Mouse (Mus musculus): ENCODE data around the gene Gli2. TPM values are rescaled to one million over a fixed set of nuclear protein-coding genes. Genes with fewer than 3 reads are reported as not detected.

Gli2 gene
- polyA plus RNA-seq, 1 experiment from 2014 or later: 12.2 TPM

DNA sequence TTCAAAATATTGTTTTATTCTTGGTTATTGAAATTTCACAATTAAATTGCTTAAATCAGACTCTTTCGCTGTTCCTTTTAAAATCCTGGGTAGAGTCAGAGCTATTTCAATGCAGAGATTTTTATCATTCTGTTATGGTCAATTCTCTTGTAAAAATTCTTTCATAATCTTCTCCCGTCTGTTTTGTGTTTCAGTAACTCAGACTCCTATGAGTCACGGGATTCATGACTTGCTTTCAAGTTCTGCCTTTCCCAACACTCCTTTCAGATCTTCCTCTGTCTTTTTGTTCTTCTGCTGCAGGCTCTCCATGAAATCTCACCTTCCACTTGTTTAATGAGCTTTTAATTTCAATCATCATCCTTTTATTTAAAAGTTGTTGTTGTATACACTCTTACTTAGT, 100.4 kb downstream of the Gli2 start:
- 0 out of 2 replicates have a peak, but pooled peaks cover 3% of the 10 kb centered on the region for H3K4me1 ChIP-seq (ENCODE audit: control insufficient read depth, insufficient read depth, low read length)
- no peaks in the 10 kb centered on the region for H3K36me3 ChIP-seq (ENCODE audit: control insufficient read depth, insufficient read depth, low read length)
- no peak overlapping the region for H3K9ac ChIP-seq (ENCODE audit: low read length)
- no peak overlapping the region for H3K27ac ChIP-seq (ENCODE audit: low read depth, low read length)
- H3K4me3 ChIP-seq (ENCODE audit: low read depth, low read length): no peak overlapping the region
- no peak overlapping the region for H3K4me2 ChIP-seq (ENCODE audit: low read depth)
- 86% methylated on average over 3 of the region's 3 CpGs for WGBS
- no peaks in the 10 kb centered on the region for H3K9me3 ChIP-seq (ENCODE audit: control insufficient read depth, low read length)
- DNase-seq (ENCODE audit: low spot score) (no peak), ATAC-seq (ENCODE audit: insufficient read depth, low FRiP score, low TSS enrichment) (no peak)
- no peaks in the 10 kb centered on the region for H3K27me3 ChIP-seq (ENCODE audit: control insufficient read depth, insufficient read depth, low read length)

DNA sequence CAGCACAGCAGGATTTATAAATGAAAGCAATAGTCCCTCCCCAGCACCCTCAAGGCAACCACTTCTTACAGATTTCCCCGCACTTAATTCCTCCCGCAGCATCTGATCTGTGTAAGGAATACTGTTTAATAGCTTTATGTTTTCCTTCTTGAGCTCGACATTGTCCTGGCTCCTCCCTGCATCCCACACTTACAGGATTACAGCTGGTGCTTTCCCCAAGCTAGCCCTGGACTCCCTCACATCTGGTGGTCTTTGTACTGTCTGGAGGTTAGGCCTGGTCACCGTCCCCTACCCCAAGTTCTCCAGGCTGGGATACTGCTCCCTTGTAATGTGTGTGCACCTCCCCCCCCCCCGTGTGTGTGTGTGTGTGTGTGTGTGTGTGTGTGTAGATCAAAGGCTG, 101.1 kb downstream of the Gli2 start:
- no peak for DNase-seq (ENCODE audit: low spot score)
- Histone ChIP-seq H3K4me3 (ENCODE audit: low read depth, low read length) (no peak overlapping the region), H3K9me3 (ENCODE audit: control insufficient read depth, low read length) (no peaks in the 10 kb centered on the region), H3K36me3 (ENCODE audit: control insufficient read depth, insufficient read depth, low read length) (no peaks in the 10 kb centered on the region), H3K4me1 (ENCODE audit: control insufficient read depth, insufficient read depth, low read length) (0 out of 2 replicates have a peak, but pooled peaks cover 3% of the 10 kb centered on the region), H3K27ac (ENCODE audit: low read depth, low read length) (no peak overlapping the region), H3K4me2 (ENCODE audit: low read depth) (no peak overlapping the region), H3K9ac (ENCODE audit: low read length) (no peak overlapping the region), H3K27me3 (ENCODE audit: control insufficient read depth, insufficient read depth, low read length) (no peaks in the 10 kb centered on the region)
- no peak for ATAC-seq (ENCODE audit: insufficient read depth, low FRiP score, low TSS enrichment)
- WGBS: 75% methylated on average over 5 of the region's 5 CpGs

DNA sequence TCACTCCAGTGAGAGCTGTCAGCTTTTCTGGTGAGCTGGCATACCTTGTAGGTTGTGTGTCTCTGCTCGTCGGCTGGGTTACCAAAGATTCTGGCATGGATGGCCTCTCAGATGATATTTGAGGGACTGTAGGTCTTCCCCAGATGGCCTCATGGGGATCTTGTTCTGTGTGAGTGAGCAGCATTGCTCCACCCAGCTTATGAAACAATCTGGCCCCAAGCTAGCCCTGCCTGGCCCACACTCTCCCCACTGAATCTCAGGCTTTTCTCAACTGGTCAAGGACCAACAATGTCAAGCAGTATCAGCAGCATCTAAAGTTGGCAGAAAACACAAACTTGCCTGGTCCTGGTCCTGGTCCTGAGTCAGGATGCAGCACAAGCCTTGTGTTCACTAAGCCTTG, 105.0 kb downstream of the Gli2 start:
- no peak overlapping the region for H3K4me2 ChIP-seq (ENCODE audit: low read depth)
- H3K36me3 ChIP-seq (ENCODE audit: control insufficient read depth, insufficient read depth, low read length): no peaks in the 10 kb centered on the region
- ATAC-seq (ENCODE audit: insufficient read depth, low FRiP score, low TSS enrichment) (no peak), DNase-seq (ENCODE audit: low spot score) (no peak)
- no peak overlapping the region for H3K4me3 ChIP-seq (ENCODE audit: low read depth, low read length)
- no peaks in the 10 kb centered on the region for H3K27me3 ChIP-seq (ENCODE audit: control insufficient read depth, insufficient read depth, low read length)
- no peaks in the 10 kb centered on the region for H3K9me3 ChIP-seq (ENCODE audit: control insufficient read depth, low read length)
- H3K9ac ChIP-seq (ENCODE audit: low read length): no peak overlapping the region
- 76% methylated on average over 2 of the region's 2 CpGs for WGBS
- H3K27ac ChIP-seq (ENCODE audit: low read depth, low read length): no peak overlapping the region
- H3K4me1 ChIP-seq (ENCODE audit: control insufficient read depth, insufficient read depth, low read length): no peaks in the 10 kb centered on the region

DNA sequence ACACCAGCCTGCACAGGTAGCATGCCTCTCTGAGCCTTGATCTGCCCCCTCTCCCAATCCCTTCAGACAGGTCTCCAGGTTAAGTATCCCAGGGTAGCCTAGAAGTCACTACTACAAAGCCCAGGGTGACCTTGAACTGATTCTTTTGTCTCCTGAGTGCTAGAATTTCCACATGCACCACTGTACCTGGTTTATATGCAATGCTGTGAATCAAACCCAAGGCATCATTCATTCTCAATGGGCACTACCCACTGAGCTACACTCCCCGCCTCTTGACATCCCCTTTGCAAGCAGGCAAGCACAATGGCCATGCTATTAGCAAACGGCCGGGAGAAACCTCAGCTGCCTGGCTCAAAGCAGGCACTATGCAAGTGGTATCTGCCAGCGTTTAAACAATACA, 106.2 kb downstream of the Gli2 start:
- Histone ChIP-seq H3K4me1 (ENCODE audit: control insufficient read depth, insufficient read depth, low read length) (no peaks in the 10 kb centered on the region), H3K36me3 (ENCODE audit: control insufficient read depth, insufficient read depth, low read length) (no peaks in the 10 kb centered on the region), H3K27me3 (ENCODE audit: control insufficient read depth, insufficient read depth, low read length) (no peaks in the 10 kb centered on the region), H3K9me3 (ENCODE audit: control insufficient read depth, low read length) (no peaks in the 10 kb centered on the region), H3K9ac (ENCODE audit: low read length) (no peak overlapping the region), H3K4me2 (ENCODE audit: low read depth) (no peak overlapping the region), H3K4me3 (ENCODE audit: low read depth, low read length) (no peak overlapping the region), H3K27ac (ENCODE audit: low read depth, low read length) (no peak overlapping the region)
- 80% methylated on average over 4 of the region's 4 CpGs for WGBS
- DNase-seq (ENCODE audit: low spot score) (no peak), ATAC-seq (ENCODE audit: insufficient read depth, low FRiP score, low TSS enrichment) (no peak)

DNA sequence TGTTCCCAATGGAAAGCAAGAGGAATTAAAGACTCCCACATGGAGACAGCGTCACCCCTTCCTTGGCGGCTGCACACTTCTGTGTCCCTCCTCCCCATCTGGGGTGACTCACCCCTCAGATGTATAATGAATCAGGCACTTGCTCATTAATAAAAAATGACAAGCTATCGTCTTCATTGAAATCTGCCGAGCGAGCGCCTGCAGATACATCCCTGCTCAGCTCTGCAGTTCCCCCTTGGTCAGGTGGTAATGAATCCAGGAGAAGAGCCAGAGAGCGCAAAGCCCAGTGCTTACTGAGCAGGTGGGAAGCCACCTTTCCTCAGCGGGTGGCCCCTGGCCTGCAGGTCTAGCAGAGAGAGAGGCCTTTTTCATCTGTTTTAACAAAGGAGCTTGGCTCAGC, 112.1 kb downstream of the Gli2 start:
- ATAC-seq (ENCODE audit: insufficient read depth, low FRiP score, low TSS enrichment) (no peak), DNase-seq (ENCODE audit: low spot score) (no peak)
- Histone ChIP-seq H3K27ac (ENCODE audit: low read depth, low read length) (no peak overlapping the region), H3K4me1 (ENCODE audit: control insufficient read depth, insufficient read depth, low read length) (no peaks in the 10 kb centered on the region; the same call in 1 of the 2 replicates), H3K36me3 (ENCODE audit: control insufficient read depth, insufficient read depth, low read length) (no peaks in the 10 kb centered on the region), H3K9me3 (ENCODE audit: control insufficient read depth, low read length) (no peaks in the 10 kb centered on the region), H3K4me2 (ENCODE audit: low read depth) (no peak overlapping the region), H3K9ac (ENCODE audit: low read length) (no peak overlapping the region), H3K27me3 (ENCODE audit: control insufficient read depth, insufficient read depth, low read length) (no peaks in the 10 kb centered on the region), H3K4me3 (ENCODE audit: low read depth, low read length) (no peak overlapping the region)
- 60% methylated on average over 8 of the region's 8 CpGs for WGBS

DNA sequence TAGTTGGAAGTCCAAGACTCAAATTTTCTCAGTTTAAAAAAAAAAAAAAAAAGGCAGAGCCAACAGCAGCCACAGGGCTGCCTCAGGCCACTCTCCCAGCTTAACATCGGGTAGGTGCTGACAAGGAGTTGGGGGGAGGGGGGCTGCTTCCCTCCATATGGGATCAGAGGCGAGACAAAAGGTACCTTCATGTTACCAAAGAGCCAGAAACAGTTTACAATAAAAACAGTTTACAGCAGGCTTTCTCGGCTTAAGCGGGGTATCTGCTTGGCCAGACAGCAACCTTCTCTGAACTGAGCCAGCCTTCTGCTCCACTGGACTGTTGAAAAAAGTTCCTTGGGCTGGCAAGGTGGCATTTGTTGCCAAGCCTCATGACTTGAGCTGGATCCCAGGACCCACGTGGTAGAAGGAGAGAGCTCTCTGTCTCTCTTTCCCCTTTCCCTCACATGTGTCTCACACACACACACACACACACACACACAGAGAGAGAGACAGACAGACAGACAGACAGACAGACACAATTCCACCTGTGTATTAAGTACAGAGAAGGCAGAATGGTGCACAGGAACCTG, 113.1 kb downstream of the Gli2 start:
- H3K27ac ChIP-seq (ENCODE audit: low read depth, low read length): no peak overlapping the region

DNA sequence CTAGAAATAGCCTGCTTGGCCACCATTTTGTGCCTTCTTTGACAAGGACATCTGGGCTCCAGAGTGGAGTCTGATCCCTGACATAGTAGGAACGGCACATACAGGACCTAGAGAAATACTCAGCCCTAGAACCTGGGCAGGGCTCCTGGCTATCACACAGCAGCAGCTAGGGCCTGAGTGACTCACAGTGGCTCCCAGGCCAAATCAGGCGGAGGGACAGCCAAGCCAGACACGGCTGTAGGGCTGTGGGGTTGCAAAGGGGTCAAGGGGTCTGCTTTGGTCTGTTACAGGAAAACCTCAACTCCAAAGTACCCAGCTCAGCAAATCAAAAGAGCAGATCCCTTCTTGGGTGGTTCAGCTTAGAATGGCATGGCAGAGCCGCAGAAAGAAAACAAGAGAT, 115.2 kb downstream of the Gli2 start:
- Histone ChIP-seq H3K4me1 (ENCODE audit: control insufficient read depth, insufficient read depth, low read length) (peaks cover 7% of the 10 kb centered on the region; the same call in 1 of the 2 replicates), H3K9ac (ENCODE audit: low read length) (no peak overlapping the region), H3K4me2 (ENCODE audit: low read depth) (no peak overlapping the region), H3K9me3 (ENCODE audit: control insufficient read depth, low read length) (no peaks in the 10 kb centered on the region), H3K36me3 (ENCODE audit: control insufficient read depth, insufficient read depth, low read length) (no peaks in the 10 kb centered on the region), H3K27ac (ENCODE audit: low read depth, low read length) (no peak overlapping the region), H3K27me3 (ENCODE audit: control insufficient read depth, insufficient read depth, low read length) (no peaks in the 10 kb centered on the region), H3K4me3 (ENCODE audit: low read depth, low read length) (no peak overlapping the region)
- no peak for ATAC-seq (ENCODE audit: insufficient read depth, low FRiP score, low TSS enrichment)
- no peak for DNase-seq (ENCODE audit: low spot score)
- WGBS: 57% methylated on average over 4 of the region's 4 CpGs

More for the DNA sequence above, 113.1 kb downstream of the Gli2 start:
- H3K4me3 ChIP-seq (ENCODE audit: low read depth, low read length): no peak overlapping the region
- no peak for ATAC-seq (ENCODE audit: insufficient read depth, low FRiP score, low TSS enrichment)
- no peak overlapping the region for H3K4me2 ChIP-seq (ENCODE audit: low read depth)
- H3K27me3 ChIP-seq (ENCODE audit: control insufficient read depth, insufficient read depth, low read length): no peaks in the 10 kb centered on the region
- no peak overlapping the region for H3K9ac ChIP-seq (ENCODE audit: low read length)
- DNase-seq (ENCODE audit: low spot score): no peak
- H3K9me3 ChIP-seq (ENCODE audit: control insufficient read depth, low read length): no peaks in the 10 kb centered on the region
- H3K4me1 ChIP-seq (ENCODE audit: control insufficient read depth, insufficient read depth, low read length): peaks cover 7% of the 10 kb centered on the region; the same call in 1 of the 2 replicates
- WGBS: 46% methylated on average over 5 of the region's 5 CpGs
- no peaks in the 10 kb centered on the region for H3K36me3 ChIP-seq (ENCODE audit: control insufficient read depth, insufficient read depth, low read length)

DNA sequence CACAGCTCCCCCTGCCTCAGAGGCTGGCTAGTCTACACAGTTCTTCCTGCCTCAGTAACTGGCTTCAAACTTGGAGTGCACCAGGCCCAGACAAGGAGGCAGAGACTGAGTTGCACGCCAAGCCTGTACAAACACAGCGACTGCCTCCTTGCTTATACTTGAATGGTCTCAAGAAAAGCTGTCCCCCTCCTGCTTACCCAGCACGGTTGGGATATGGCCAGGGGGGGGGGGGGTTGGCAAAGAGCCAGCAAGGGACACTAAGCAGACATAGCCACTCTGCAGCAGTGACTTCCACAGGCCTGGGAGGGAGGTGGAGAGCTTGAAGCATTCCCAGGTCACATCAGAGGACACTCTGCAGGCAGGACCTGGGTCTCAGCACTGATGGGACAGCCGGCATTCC, 117.3 kb downstream of the Gli2 start:
- Histone ChIP-seq H3K4me3 (ENCODE audit: low read depth, low read length) (no peak overlapping the region), H3K9me3 (ENCODE audit: control insufficient read depth, low read length) (no peaks in the 10 kb centered on the region), H3K4me2 (ENCODE audit: low read depth) (no peak overlapping the region), H3K4me1 (ENCODE audit: control insufficient read depth, insufficient read depth, low read length) (peaks cover 7% of the 10 kb centered on the region; the same call in 1 of the 2 replicates), H3K27ac (ENCODE audit: low read depth, low read length) (0 out of 2 replicates have a peak overlapping the region, but pooled peaks have one; percentile 35), H3K36me3 (ENCODE audit: control insufficient read depth, insufficient read depth, low read length) (no peaks in the 10 kb centered on the region), H3K9ac (ENCODE audit: low read length) (no peak overlapping the region), H3K27me3 (ENCODE audit: control insufficient read depth, insufficient read depth, low read length) (no peaks in the 10 kb centered on the region)
- 40% methylated on average over 4 of the region's 4 CpGs for WGBS
- ATAC-seq (ENCODE audit: insufficient read depth, low FRiP score, low TSS enrichment) (no peak), DNase-seq (ENCODE audit: low spot score) (no peak)

DNA sequence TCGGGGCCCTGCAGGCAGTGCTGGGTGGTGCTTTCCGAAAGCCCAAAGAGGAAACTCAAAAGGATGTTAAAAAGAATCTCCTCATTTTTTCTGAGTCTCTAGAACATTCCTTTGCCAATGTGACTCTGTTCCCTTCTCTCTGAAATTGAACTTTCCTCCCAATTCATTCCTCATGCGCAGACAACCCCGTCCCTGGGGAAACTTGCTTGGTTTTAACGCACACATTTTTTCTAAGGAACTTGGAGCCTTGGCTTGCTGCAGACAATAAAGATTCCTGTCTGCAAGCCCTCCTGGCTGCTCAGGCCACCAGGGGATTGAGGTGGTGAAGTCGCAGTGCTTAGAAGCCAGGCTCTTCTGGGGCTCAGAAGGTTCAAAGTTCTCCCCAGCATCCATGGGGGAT, 117.9 kb downstream of the Gli2 start:
- Histone ChIP-seq H3K4me3 (ENCODE audit: low read depth, low read length) (no peak overlapping the region), H3K9ac (ENCODE audit: low read length) (no peak overlapping the region), H3K27ac (ENCODE audit: low read depth, low read length) (no peak overlapping the region), H3K4me2 (ENCODE audit: low read depth) (no peak overlapping the region), H3K36me3 (ENCODE audit: control insufficient read depth, insufficient read depth, low read length) (no peaks in the 10 kb centered on the region), H3K9me3 (ENCODE audit: control insufficient read depth, low read length) (no peaks in the 10 kb centered on the region), H3K4me1 (ENCODE audit: control insufficient read depth, insufficient read depth, low read length) (peaks cover 7% of the 10 kb centered on the region; the same call in 1 of the 2 replicates), H3K27me3 (ENCODE audit: control insufficient read depth, insufficient read depth, low read length) (no peaks in the 10 kb centered on the region)
- DNase-seq (ENCODE audit: low spot score): no peak
- no peak for ATAC-seq (ENCODE audit: insufficient read depth, low FRiP score, low TSS enrichment)
- WGBS: 53% methylated on average over 6 of the region's 6 CpGs

All from neural tube, embryonic 11.5 days (tissue).